Mouse (Mus musculus): ENCODE results near the gene Ntn1.

- TF ChIP-seq CTCF (IDR thresholded peaks at IDR 0.05; ENCODE audit: low read depth, low read length) (no peak), POLR2A (IDR thresholded peaks at IDR 0.05; ENCODE audit: borderline replicate concordance, low read depth, low read length) (no peak)
Observed at GRCm38 (mm10) chr11:68301660-68302059, 99.0 kb downstream of the Ntn1 start.

All from bone marrow macrophage, adult 2 months (primary cell).